In the genomic region with DNA sequence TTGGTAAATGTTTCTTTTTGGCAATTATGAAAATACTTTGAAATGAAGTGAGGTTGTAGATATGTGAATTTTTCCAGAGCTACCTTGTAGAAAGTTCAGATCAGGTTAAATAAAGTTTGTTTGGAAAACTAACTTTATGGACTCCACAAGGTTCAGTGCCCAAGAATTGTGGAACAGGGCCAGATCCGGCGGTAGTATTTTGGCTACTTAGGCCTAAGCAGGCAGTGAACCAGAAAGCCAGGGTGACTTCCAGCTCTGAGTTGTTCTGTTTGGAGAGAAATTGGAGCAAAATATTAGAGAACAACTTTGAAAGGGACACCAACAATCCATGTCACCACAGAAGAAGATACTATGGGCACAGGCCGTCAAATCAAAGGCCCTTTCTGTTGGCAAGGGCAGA, we compare ENCODE assay signal across 23 mouse cellular contexts. TPM values are rescaled to one million over a fixed set of nuclear protein-coding genes. Genes with fewer than 3 reads are reported as not detected.
DNase-seq lines count a peak whose midpoint lies in the region; ATAC-seq and TF ChIP-seq lines count a peak whose summit lies in the region.
"Had no signal": no experiment of that assay in that cellular context is flagged by ENCODE, and none has a peak within 500 bp of the region (broad histone marks: within the 10 kb centered on the region; RNA-seq: fewer than 3 reads in every experiment).

No protein-coding gene starts in this region.

- no peak for TF ChIP-seq CTCF in kidney, adult 2 months (conservative IDR thresholded peaks at IDR 0.05; ENCODE audit: insufficient read depth, insufficient read length, low read depth, low read length)

- H3K27me3 ChIP-seq in kidney, adult 2 months (replicated peaks; ENCODE audit: control insufficient read depth, insufficient read depth, low read length), result no peaks in the 10 kb centered on the region
- H3K27me3 ChIP-seq in kidney, embryonic 16.5 days (ENCODE audit: insufficient read depth, low read length), result no peaks in the 10 kb centered on the region
- H3K27me3 ChIP-seq: heart, embryonic 15.5 days had no signal

- H3K9ac ChIP-seq in kidney, embryonic 16.5 days (replicated peaks; ENCODE audit: low read length), result no peak overlapping the region
- H3K9ac ChIP-seq: embryonic facial prominence, embryonic 13.5 days; forebrain, embryonic 12.5 days; heart, embryonic 15.5 days; hindbrain, embryonic 14.5 days had no signal

- no peak for TF ChIP-seq POLR2A in kidney, adult 2 months (IDR thresholded peaks at IDR 0.05; ENCODE audit: low read depth, low read length)

- H3K36me3 ChIP-seq in kidney, adult 2 months (ENCODE audit: control insufficient read depth, insufficient read depth, low read length), result no peaks in the 10 kb centered on the region
- no peaks in the 10 kb centered on the region for H3K36me3 ChIP-seq in kidney, embryonic 16.5 days (ENCODE audit: insufficient read depth, low read length)
- H3K36me3 ChIP-seq: embryonic facial prominence, embryonic 13.5 days; forebrain, embryonic 12.5 days; heart, embryonic 15.5 days had no signal

- H3K4me1 ChIP-seq in kidney, adult 2 months (ENCODE audit: control insufficient read depth, insufficient read depth, low read length), result peaks cover 20% of the 10 kb centered on the region
- peaks cover 9% of the 10 kb centered on the region; the same call in 1 of the 2 replicates for H3K4me1 ChIP-seq in kidney, embryonic 16.5 days (ENCODE audit: insufficient read depth, low read length)

- H3K9me3 ChIP-seq in kidney, embryonic 16.5 days (ENCODE audit: low read length), result no peaks in the 10 kb centered on the region
- H3K9me3 ChIP-seq: embryonic facial prominence, embryonic 13.5 days; forebrain, embryonic 12.5 days; heart, embryonic 15.5 days had no signal

- ATAC-seq in kidney, embryonic 16.5 days (ENCODE audit: low FRiP score, low TSS enrichment), result no peak
- ATAC-seq: forebrain, embryonic 16.5 days had no signal

- peak overlapping the region; percentile 92 for H3K27ac ChIP-seq in kidney, adult 2 months (ENCODE audit: insufficient read depth, low read depth, low read length)
- peak overlapping the region; percentile 4; the same call in 1 of the 2 replicates for H3K27ac ChIP-seq in kidney, embryonic 16.5 days (ENCODE audit: low read length)
- H3K27ac ChIP-seq: embryonic facial prominence, embryonic 13.5 days; forebrain, embryonic 12.5 days; heart, adult 2 months; heart, embryonic 15.5 days; hindbrain, embryonic 14.5 days had no signal

- WGBS in kidney, adult 2 months, result 30% methylated on average over 3 of the region's 3 CpGs
- WGBS in kidney, embryonic 16.5 days, result 44% methylated on average over 3 of the region's 3 CpGs

- peak; percentile 38 for DNase-seq in adrenal gland, postnatal 14 days
- no peak for DNase-seq in adrenal gland, adult 18-20 months (ENCODE audit: low spot score in 2 of 2)
- peak; percentile 94 for DNase-seq in kidney, adult 2 months
- DNase-seq in kidney, postnatal 25 days, result peak; percentile 89 to 93
- no peak for DNase-seq in ovary, postnatal 14 days (ENCODE audit: low spot score)
- DNase-seq in thymus, adult 18-20 months, result no peak
- no peak for DNase-seq in cerebellum, adult 9-10 months
- DNase-seq: adrenal gland, postnatal 36 days; cerebellum, adult 11 months; cerebellum, adult 8-10 months; cerebellum, postnatal 25 days; gastrocnemius, postnatal 10 days; heart, adult 2 months; heart, postnatal 14 days had no signal

- no peak overlapping the region for H3K4me3 ChIP-seq in kidney, adult 2 months (ENCODE audit: insufficient read depth, low read depth, low read length)
- no peak overlapping the region for H3K4me3 ChIP-seq in kidney, embryonic 16.5 days (ENCODE audit: low read length)
- H3K4me3 ChIP-seq: embryonic facial prominence, embryonic 13.5 days; forebrain, embryonic 12.5 days; heart, adult 2 months; heart, embryonic 15.5 days had no signal

- no peak overlapping the region for H3K4me2 ChIP-seq in kidney, embryonic 16.5 days (replicated peaks; ENCODE audit: low read depth, low read length)
- H3K4me2 ChIP-seq: embryonic facial prominence, embryonic 13.5 days; forebrain, embryonic 12.5 days; heart, embryonic 11.5 days; heart, embryonic 15.5 days; hindbrain, embryonic 14.5 days had no signal

RNA-seq across cellular contexts. Expression of a gene that starts 5.2 kb away (rescaled TPM):
- total RNA-seq in adrenal gland, postnatal 14 days (2021), result 3.0 and 5.0 TPM in 2 replicates
- 1 to 10 TPM; 1.7 to 2.2 TPM for total RNA-seq in adrenal gland, adult 18-20 months (2021)
- polyA plus RNA-seq in kidney, adult 2 months (2012; rRNA removed), result 95.1 and 99.0 TPM in 2 replicates
- 25.7 and 32.4 TPM in 2 replicates for polyA plus RNA-seq in kidney, embryonic 16.5 days (2015; fragmentation: Nextera tagmentation; extraction: Ambion mirVana)
- total RNA-seq: hematopoietic stem cell, adult 5-6 weeks had no signal
- polyA plus RNA-seq: C2C12 had no signal

Comparison
In these comparisons a context has a peak if more than half of its experiments do, and no peak if none do; other contexts are left out.
1. DNase-seq: peak in adrenal gland, postnatal 14 days (single experiment), kidney, adult 2 months (single experiment) and kidney, postnatal 25 days (2 of 2); none in adrenal gland, adult 18-20 months (0 of 2), ovary, postnatal 14 days (single experiment), thymus, adult 18-20 months (0 of 2) and cerebellum, adult 9-10 months (single experiment).